Mouse (Mus musculus) cerebellum, adult 2 months (tissue): ENCODE measurements around the gene Gm21698.
"Not testable (repeated sequence)": the region's sequence is repeated elsewhere in the genome, so short reads cannot be mapped to it uniquely, and the experiment has no call there.

Experiments
- CTCF ChIP-seq: fragments of 200-500 bp; IDR thresholded peaks from 2 replicates; pipeline ENCODE4 v1.5.1; 2011; ENCODE audit warnings: low read depth, mild to moderate bottlenecking, control low read depth, low read length, moderate library complexity, borderline replicate concordance; ENCODE audit not compliant: insufficient read depth
- POLR2A ChIP-seq: fragments of 200-500 bp; IDR thresholded peaks from 2 replicates; pipeline ENCODE4 v1.6.1; 2011; ENCODE audit warnings: low read length, control low read depth, borderline replicate concordance; ENCODE audit not compliant: insufficient read depth

DNA sequence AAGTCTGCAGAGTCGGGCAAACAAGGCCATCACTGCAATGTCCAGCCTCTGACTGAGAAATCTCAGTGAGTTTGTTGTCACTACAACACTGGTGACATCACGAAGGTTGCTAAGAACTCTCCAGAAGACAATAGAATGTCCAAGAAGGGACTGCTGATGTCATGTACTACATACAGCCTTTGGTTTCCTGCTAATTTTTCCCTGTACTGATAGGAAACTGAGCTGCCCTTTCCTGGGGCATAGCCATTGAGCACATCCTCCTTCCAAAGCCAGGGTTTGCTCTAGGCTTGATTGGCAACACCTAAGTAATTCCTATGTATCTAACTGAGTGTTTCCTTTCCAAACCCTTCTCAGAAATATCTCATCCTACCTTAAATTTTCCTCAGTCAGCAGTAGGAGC lies 16.2 kb upstream of the Gm21698 start, which contains the start of gene Gm1979:
- TF ChIP-seq CTCF, POLR2A: not testable (repeated sequence)
